Mouse (Mus musculus) CH12.LX (cell line): ENCODE results near the gene Tnfrsf14. TPM values are rescaled to one million over a fixed set of nuclear protein-coding genes. Genes with fewer than 3 reads are reported as not detected.

Experiments
- DNase-seq: peaks from one replicate; pipeline ENCODE4 v3.0.0-alpha.2; 2013; ENCODE audit errors: extremely low read depth
- H3K27ac ChIP-seq: 2 replicates; pipeline ENCODE4 v1.5.1; 2012; ENCODE audit warnings: low read depth, mild to moderate bottlenecking, control low read depth, moderate library complexity; ENCODE audit not compliant: insufficient read depth
- H3K27me3 ChIP-seq: replicated peaks from 2 replicates; pipeline ENCODE3; 2012; ENCODE audit warnings: inconsistent platforms
- H3K36me3 ChIP-seq, 2 experiments: replicated peaks in 1 of 2; 2 replicates each; pipeline versions ENCODE3 to v1.6.1; 2012; ENCODE audit warnings: inconsistent platforms in 1 of 2, low read length in 1 of 2, mild to moderate bottlenecking in 1 of 2, mixed read lengths in 1 of 2, moderate library complexity in 1 of 2; ENCODE audit not compliant: control insufficient read depth in 1 of 2, insufficient read depth in 1 of 2
- H3K4me1 ChIP-seq, 2 experiments: 2 replicates each; pipeline ENCODE4 v1.6.1; 2012; ENCODE audit warnings: inconsistent platforms in 1 of 2, moderate library complexity in 1 of 2; ENCODE audit not compliant: insufficient read depth in 2 of 2, control insufficient read depth in 1 of 2
- H3K4me2 ChIP-seq: 2 replicates; pipeline ENCODE4 v1.6.1; 2012; ENCODE audit warnings: low read depth, mild to moderate bottlenecking, control low read depth; ENCODE audit not compliant: poor library complexity, insufficient read depth, severe bottlenecking
- H3K4me3 ChIP-seq, 3 experiments: fragments of 150-350 bp in 1 of 3; sonication (generic) in 1 of 3; replicated peaks in 1 of 3; 2 replicates each; pipeline versions ENCODE3 to v1.5.1; 2011 to 2012; ENCODE audit warnings: low read depth in 2 of 3, low read length in 2 of 3, mild to moderate bottlenecking in 2 of 3, moderate library complexity in 2 of 3, control low read depth in 1 of 3, improper control_type of control experiment in 1 of 3, inconsistent platforms in 1 of 3, mixed read lengths in 1 of 3; ENCODE audit not compliant: poor library complexity in 1 of 3
- H3K79me2 ChIP-seq: replicated peaks from 2 replicates; pipeline ENCODE4 v1.6.1; 2012; ENCODE audit warnings: mild to moderate bottlenecking, moderate library complexity; ENCODE audit not compliant: control insufficient read depth, poor library complexity, insufficient read depth, severe bottlenecking; ENCODE audit errors: extremely low read depth
- H3K9ac ChIP-seq: 2 replicates; pipeline ENCODE4 v1.6.1; 2012; ENCODE audit warnings: low read depth, mild to moderate bottlenecking, control low read depth, moderate library complexity; ENCODE audit not compliant: insufficient read depth
- H3K9me3 ChIP-seq: replicated peaks from 2 replicates; pipeline ENCODE3; 2012; ENCODE audit warnings: low read length, inconsistent platforms, mixed read lengths
- BHLHE40 ChIP-seq: IDR thresholded peaks from 2 replicates; pipeline ENCODE4 v1.6.1; 2011; ENCODE audit warnings: mild to moderate bottlenecking, low read depth, low read length, improper control_type of control experiment
- CHD1 ChIP-seq: IDR thresholded peaks from 2 replicates; pipeline ENCODE4 v1.6.1; 2012; ENCODE audit warnings: low read depth, low read length, improper control_type of control experiment, inconsistent platforms
- CHD2 ChIP-seq: IDR thresholded peaks from 2 replicates; pipeline ENCODE4 v1.6.1; 2011; ENCODE audit warnings: low read length, improper control_type of control experiment
- CTCF ChIP-seq, 2 experiments: IDR thresholded peaks in 1 of 2; conservative IDR thresholded peaks in 1 of 2; 2 replicates each; pipeline ENCODE4 v1.5.1; 2011 to 2012; ENCODE audit warnings: low read depth in 2 of 2, low read length in 2 of 2, improper control_type of control experiment in 1 of 2, inconsistent platforms in 1 of 2, mild to moderate bottlenecking in 1 of 2, moderate library complexity in 1 of 2
- ELF1 ChIP-seq: IDR thresholded peaks from 2 replicates; pipeline ENCODE4 v1.6.1; 2014; ENCODE audit warnings: low read depth, mild to moderate bottlenecking, inconsistent platforms, low read length, improper control_type of control experiment
- EP300 ChIP-seq: IDR thresholded peaks from 2 replicates; pipeline ENCODE4 v1.6.1; 2011; ENCODE audit warnings: low read length, improper control_type of control experiment
- ETS1 ChIP-seq: conservative IDR thresholded peaks from 2 replicates; pipeline ENCODE4 v1.6.1; 2012; ENCODE audit warnings: low read depth, mild to moderate bottlenecking, inconsistent platforms, low read length, improper control_type of control experiment, moderate library complexity
- GABPA ChIP-seq: IDR thresholded peaks from 2 replicates; pipeline ENCODE4 v1.6.1; 2012; ENCODE audit warnings: low read depth, low read length, improper control_type of control experiment, inconsistent platforms; ENCODE audit not compliant: insufficient replicate concordance
- HCFC1 ChIP-seq: IDR thresholded peaks from 2 replicates; pipeline ENCODE4 v1.6.1; 2012; ENCODE audit warnings: low read depth, mild to moderate bottlenecking, inconsistent platforms, low read length, improper control_type of control experiment
- IRF4 ChIP-seq: IDR thresholded peaks from 2 replicates; pipeline ENCODE4 v1.6.1; 2014; ENCODE audit warnings: low read depth, mild to moderate bottlenecking, inconsistent platforms, low read length, improper control_type of control experiment
- JUN ChIP-seq: IDR thresholded peaks from 2 replicates; pipeline ENCODE4 v1.6.1; 2011; ENCODE audit warnings: low read depth, mild to moderate bottlenecking, low read length, improper control_type of control experiment, moderate library complexity; ENCODE audit not compliant: insufficient read depth
- JUND ChIP-seq: conservative IDR thresholded peaks from 2 replicates; pipeline ENCODE4 v1.6.1; 2011; ENCODE audit warnings: low read depth, low read length, improper control_type of control experiment
- KAT2A ChIP-seq: IDR thresholded peaks from 2 replicates; pipeline ENCODE4 v1.6.1; 2012; ENCODE audit warnings: low read length, improper control_type of control experiment, inconsistent platforms; ENCODE audit not compliant: insufficient replicate concordance
- MAX ChIP-seq: IDR thresholded peaks from 2 replicates; pipeline ENCODE4 v1.6.1; 2011; ENCODE audit warnings: low read length, improper control_type of control experiment
- MAZ ChIP-seq: IDR thresholded peaks from 2 replicates; pipeline ENCODE4 v1.6.1; 2012; ENCODE audit warnings: low read depth, mild to moderate bottlenecking, inconsistent platforms, low read length, improper control_type of control experiment, moderate library complexity
- MEF2A ChIP-seq: IDR thresholded peaks from 2 replicates; pipeline ENCODE4 v1.6.1; 2014; ENCODE audit warnings: low read depth, mild to moderate bottlenecking, inconsistent platforms, low read length, improper control_type of control experiment, borderline replicate concordance
- MYC ChIP-seq: IDR thresholded peaks from 2 replicates; pipeline ENCODE4 v1.6.1; 2011; ENCODE audit warnings: low read depth, mild to moderate bottlenecking, improper control_type of control experiment, low read length
- NELFE ChIP-seq: IDR thresholded peaks from 2 replicates; pipeline ENCODE4 v1.6.1; 2011; ENCODE audit warnings: low read depth, low read length, improper control_type of control experiment
- NRF1 ChIP-seq: IDR thresholded peaks from 2 replicates; pipeline ENCODE4 v1.6.1; 2014; ENCODE audit warnings: low read depth, mild to moderate bottlenecking, inconsistent platforms, low read length, improper control_type of control experiment, moderate library complexity
- PAX5 ChIP-seq: IDR thresholded peaks from 2 replicates; pipeline ENCODE4 v1.6.1; 2012; ENCODE audit warnings: low read length, inconsistent platforms, mixed read lengths
- POLR2A ChIP-seq: IDR thresholded peaks from 2 replicates; pipeline ENCODE4 v1.6.1; 2011; ENCODE audit warnings: low read depth, mild to moderate bottlenecking, improper control_type of control experiment, low read length
- POLR2AphosphoS2 ChIP-seq: IDR thresholded peaks from 2 replicates; pipeline ENCODE4 v1.6.1; 2011; ENCODE audit warnings: low read depth, low read length, improper control_type of control experiment
- RAD21 ChIP-seq: IDR thresholded peaks from 2 replicates; pipeline ENCODE4 v1.6.1; 2011; ENCODE audit warnings: low read depth, mild to moderate bottlenecking, low read length, improper control_type of control experiment, moderate library complexity
- RCOR1 ChIP-seq: conservative IDR thresholded peaks from 2 replicates; pipeline ENCODE4 v1.6.1; 2012; ENCODE audit warnings: low read depth, mild to moderate bottlenecking, inconsistent platforms, low read length, improper control_type of control experiment
- SIN3A ChIP-seq: IDR thresholded peaks from 2 replicates; pipeline ENCODE4 v1.6.1; 2012; ENCODE audit warnings: low read length, improper control_type of control experiment, inconsistent platforms
- SMC3 ChIP-seq: IDR thresholded peaks from 2 replicates; pipeline ENCODE4 v1.6.1; 2011; ENCODE audit warnings: low read depth, low read length, improper control_type of control experiment
- TBP ChIP-seq: conservative IDR thresholded peaks from 2 replicates; pipeline ENCODE4 v1.6.1; 2011; ENCODE audit warnings: low read depth, low read length, improper control_type of control experiment
- TCF12 ChIP-seq: IDR thresholded peaks from 2 replicates; pipeline ENCODE4 v1.6.1; 2014; ENCODE audit warnings: low read depth, mild to moderate bottlenecking, inconsistent platforms, low read length, improper control_type of control experiment
- UBTF ChIP-seq: IDR thresholded peaks from 2 replicates; pipeline ENCODE4 v1.6.1; 2012; ENCODE audit warnings: low read depth, mild to moderate bottlenecking, inconsistent platforms, low read length, improper control_type of control experiment, moderate library complexity
- USF2 ChIP-seq: conservative IDR thresholded peaks from 2 replicates; pipeline ENCODE4 v1.6.1; 2011; ENCODE audit warnings: low read depth, low read length, improper control_type of control experiment
- ZC3H11A ChIP-seq: IDR thresholded peaks from 2 replicates; pipeline ENCODE4 v1.6.1; 2012; ENCODE audit warnings: low read depth, mild to moderate bottlenecking, inconsistent platforms, low read length, improper control_type of control experiment
- ZMIZ1 ChIP-seq: IDR thresholded peaks from 2 replicates; pipeline ENCODE4 v1.6.1; 2012; ENCODE audit warnings: low read depth, mild to moderate bottlenecking, inconsistent platforms, low read length, improper control_type of control experiment
- ZNF384 ChIP-seq: IDR thresholded peaks from 2 replicates; pipeline ENCODE4 v1.6.1; 2012; ENCODE audit warnings: low read depth, low read length, improper control_type of control experiment, inconsistent platforms
- dilution Hi-C: fragments of 300-500 bp; cut with MboI; formaldehyde crosslinking; loops from 2 replicates; pipeline ENCODE4 v1.14.3; 2020; ENCODE audit warnings: low sequenced_read_pairs; ENCODE audit not compliant: extremely low pct_unique_long_range_greater_than_20kb, extremely low pct_ligation_motif_present
- in situ Hi-C: fragments of 300-500 bp; cut with MboI; formaldehyde crosslinking; loops from 3 replicates; pipeline ENCODE4 v1.14.3; 2019; ENCODE audit warnings: low sequenced_read_pairs, low pct_ligation_motif_present, low pct_unique_long_range_greater_than_20kb, mixed read lengths
- polyA plus RNA-seq: library from polyadenylated mRNA; unstranded; fragments of >175 nt; gene quantifications from 2 replicates; pipeline ENCODE4 v1.2.1, GENCODE M21; 2012; ENCODE audit warnings: low read depth; ENCODE audit not compliant: insufficient read length
- total RNA-seq, 2 experiments: library from RNA; depleted of rRNA; stranded (reverse); fragments of 300-350 nt in 1 of 2; fragments of >200 nt in 1 of 2; gene quantifications; 2 replicates each; pipeline ENCODE4 v1.2.3; 2012 to 2014

The Tnfrsf14 gene
- total and polyA plus RNA-seq, 3 experiments = 20.0 to 109 (median 25.9) TPM

DNA sequence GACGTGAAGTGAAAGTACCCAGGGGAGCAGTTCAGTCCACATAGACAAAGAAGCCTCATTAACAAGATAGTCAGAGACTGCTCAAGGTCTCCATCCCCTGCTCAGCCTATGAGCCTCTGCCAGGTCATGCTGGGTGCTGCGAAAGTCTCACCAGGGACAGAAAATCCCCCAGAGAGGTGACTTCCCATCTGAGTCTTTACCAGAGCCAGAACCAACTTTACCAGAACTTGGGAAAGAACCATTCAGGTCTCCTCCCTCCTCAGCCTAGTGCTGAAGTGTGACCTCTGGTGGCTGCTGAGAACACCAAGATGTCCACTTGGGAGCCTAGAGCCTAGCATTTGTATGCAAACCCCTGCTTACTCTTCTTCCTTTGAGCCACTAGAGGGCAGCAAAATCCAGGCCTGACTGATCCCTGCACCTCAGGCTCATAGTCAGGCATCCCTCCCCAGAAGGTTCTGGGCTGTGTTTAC lies 15.8 kb upstream of the Tnfrsf14 start:
- Histone ChIP-seq H3K4me2 (peak overlapping the region; percentile 47), H3K36me3 (no peaks in the 10 kb centered on the region), H3K79me2 (no peaks in the 10 kb centered on the region), H3K4me3 (peak overlapping the region; percentile 8 to 36 (median 18)), H3K9me3 (peaks cover 7% of the 10 kb centered on the region), H3K9ac (no peak overlapping the region), H3K27me3 (peaks cover 4% of the 10 kb centered on the region), H3K4me1 (peaks cover 31 to 49% of the 10 kb centered on the region in 2 experiments), H3K27ac (peak overlapping the region; percentile 95)
- dilution Hi-C loops = no loop called here
- in situ Hi-C loops = loop anchor here (5.0 to 25.0 kb wide), 4 partner anchors 37 to 807 kb away; partner anchors contain the start of genes Trp73 and Wrap73
- peak; percentile 97 for DNase-seq
- TF ChIP-seq SIN3A (peak; percentile 72), ELF1 (0 out of 2 replicates have a peak, but pooled peaks have one; percentile 39), IRF4 (peak; percentile 82; the same call in 1 of the 2 replicates), MAX (no peak), TCF12 (peak; percentile 62; the same call in 1 of the 2 replicates), BHLHE40 (peak; percentile 52; the same call in 1 of the 2 replicates), RAD21 (peak; percentile 97), UBTF (no peak), MEF2A (peak; percentile 89), JUND (peak; percentile 54), MAZ (no peak), POLR2A (peak; percentile 49; the same call in 1 of the 2 replicates), NELFE (peak; percentile 57; the same call in 1 of the 2 replicates), ZMIZ1 (no peak), CHD1 (0 out of 2 replicates have a peak, but pooled peaks have one; percentile 15), PAX5 (no peak), CHD2 (peak; percentile 40; the same call in 1 of the 2 replicates), MYC (no peak; the same call in 1 of the 2 replicates), GABPA (no peak), ZNF384 (no peak), ETS1 (peak; percentile 63), SMC3 (peak; percentile 99), POLR2AphosphoS2 (no peak), ZC3H11A (peak; percentile 86), USF2 (no peak), KAT2A (0 out of 2 replicates have a peak, but pooled peaks have one; percentile 35), NRF1 (peak; percentile 37; the same call in 1 of the 2 replicates), EP300 (peak; percentile 69), RCOR1 (no peak), TBP (peak; percentile 83), HCFC1 (peak; percentile 30), JUN (0 out of 2 replicates have a peak, but pooled peaks have one; percentile 16), CTCF (conservative IDR thresholded peaks at IDR 0.05 in 1 of 2, IDR thresholded peaks at IDR 0.05 in 1 of 2; ENCODE audit: low read depth in 2 of 2, low read length in 2 of 2) (peak; percentile 92 to 99)
